Mouse (Mus musculus) kidney, embryonic 14.5 days (tissue): ENCODE measurements around the gene Slc29a2. TPM values are rescaled to one million over a fixed set of nuclear protein-coding genes. Genes with fewer than 3 reads are reported as not detected.
"Not testable (repeated sequence)": the region's sequence is repeated elsewhere in the genome, so short reads cannot be mapped to it uniquely, and the experiment has no call there.

Source experiments
- ATAC-seq: fragments of 200-750 bp; cut with Nextera tagmentation; 2 replicates; pipeline ENCODE4 v1.8.0; 2017; ENCODE audit warnings: moderate number of reproducible peaks, mild to moderate bottlenecking, moderate TSS enrichment, moderate library complexity; ENCODE audit not compliant: low FRiP score, low TSS enrichment
- H3K27ac ChIP-seq: fragments of 300-500 bp; sonication (generic); 2 replicates; pipeline ENCODE4 v1.5.1; 2014; ENCODE audit warnings: low read depth, mild to moderate bottlenecking, low read length, moderate library complexity, mixed read lengths
- H3K27me3 ChIP-seq: fragments of 300-500 bp; sonication (generic); 2 replicates; pipeline ENCODE4 v1.6.1; 2014; ENCODE audit warnings: mild to moderate bottlenecking, low read length; ENCODE audit not compliant: control insufficient read depth, insufficient read depth
- H3K36me3 ChIP-seq: fragments of 300-500 bp; sonication (generic); 2 replicates; pipeline ENCODE4 v1.6.1; 2014; ENCODE audit warnings: low read length, mixed read lengths; ENCODE audit not compliant: control insufficient read depth, insufficient read depth
- H3K4me1 ChIP-seq: fragments of 300-500 bp; sonication (generic); 2 replicates; pipeline ENCODE4 v1.6.1; 2014; ENCODE audit warnings: low read length, mixed read lengths; ENCODE audit not compliant: control insufficient read depth, insufficient read depth
- H3K4me2 ChIP-seq: fragments of 300-500 bp; sonication (generic); replicated peaks from 2 replicates; pipeline ENCODE4 v1.6.1; 2014; ENCODE audit warnings: low read depth, mild to moderate bottlenecking, low read length
- H3K4me3 ChIP-seq: fragments of 300-500 bp; sonication (generic); 2 replicates; pipeline ENCODE4 v1.5.1; 2014; ENCODE audit warnings: mild to moderate bottlenecking, low read length
- H3K9ac ChIP-seq: fragments of 300-500 bp; sonication (generic); 2 replicates; pipeline ENCODE4 v1.6.1; 2014; ENCODE audit warnings: low read depth, mild to moderate bottlenecking, low read length, moderate library complexity
- H3K9me3 ChIP-seq: fragments of 300-500 bp; sonication (generic); 2 replicates; pipeline ENCODE4 v1.6.1; 2016; ENCODE audit warnings: low read length; ENCODE audit not compliant: control insufficient read depth
- WGBS: fragments of 180-500 bp; shearing (Covaris S2); extraction: QIAGEN DNeasy Blood & Tissue Kit; methylation state at CpG from one replicate; pipeline ENCODE4 v1.1.7; 2014; 5-methylcytosine and 5-hydroxymethylcytosine counted together
- polyA plus RNA-seq: library from polyadenylated mRNA; unstranded; fragments of >200 nt; fragmentation: Nextera tagmentation; extraction: Ambion mirVana; gene quantifications from 2 replicates; pipeline ENCODE4 v1.2.1, GENCODE M21; 2014

Gene Slc29a2
- polyA plus RNA-seq, 1 experiment from 2014 or later: 7.9 TPM

GRCm38 (mm10) chr19:4994043-4994442 lies 29.6 kb upstream of the Slc29a2 start:
- H3K27me3 ChIP-seq: peaks cover 38% of the 10 kb centered on the region
- no peak overlapping the region for H3K4me2 ChIP-seq
- no peaks in the 10 kb centered on the region for H3K36me3 ChIP-seq
- H3K4me1 ChIP-seq: 0 out of 2 replicates have a peak, but pooled peaks cover 3% of the 10 kb centered on the region
- no peak for ATAC-seq
- H3K9me3 ChIP-seq: no peaks in the 10 kb centered on the region
- 64% methylated on average over 5 of the region's 5 CpGs for WGBS
- H3K27ac ChIP-seq: no peak overlapping the region
- H3K9ac ChIP-seq: no peak overlapping the region
- no peak overlapping the region for H3K4me3 ChIP-seq

- no peak overlapping the region for H3K4me2 ChIP-seq
- peaks cover 7% of the 10 kb centered on the region; the same call in 1 of the 2 replicates for H3K4me1 ChIP-seq
- no peak overlapping the region for H3K9ac ChIP-seq
- H3K36me3 ChIP-seq: no peaks in the 10 kb centered on the region
- H3K27ac ChIP-seq: no peak overlapping the region
- H3K27me3 ChIP-seq: no peaks in the 10 kb centered on the region
- H3K9me3 ChIP-seq: no peaks in the 10 kb centered on the region
- 71% methylated on average over 6 of the region's 6 CpGs for WGBS
- no peak overlapping the region for H3K4me3 ChIP-seq
- ATAC-seq: no peak
Measured at GRCm38 (mm10) chr19:4999445-5000140, 24.1 kb upstream of the Slc29a2 start.

GRCm38 (mm10) chr19:5001666-5002406 lies 21.8 kb upstream of the Slc29a2 start:
- Histone ChIP-seq H3K4me2 (peak overlapping the region; percentile 42), H3K9ac (no peak overlapping the region), H3K4me1 (peaks cover 7% of the 10 kb centered on the region; the same call in 1 of the 2 replicates), H3K4me3 (peak overlapping the region; percentile 21), H3K9me3 (peaks cover 8% of the 10 kb centered on the region; the same call in 1 of the 2 replicates), H3K27ac (no peak overlapping the region), H3K27me3 (no peaks in the 10 kb centered on the region), H3K36me3 (no peaks in the 10 kb centered on the region)
- WGBS: 1% methylated on average over 39 of the region's 39 CpGs
- ATAC-seq: peak; percentile 94

GRCm38 (mm10) chr19:5003644-5004043 lies 20.0 kb upstream of the Slc29a2 start:
- WGBS: 63% methylated on average over 2 of the region's 2 CpGs
- H3K4me3 ChIP-seq, H3K36me3 ChIP-seq, H3K4me1 ChIP-seq, H3K9ac ChIP-seq, H3K9me3 ChIP-seq, ATAC-seq, H3K4me2 ChIP-seq, H3K27ac ChIP-seq, H3K27me3 ChIP-seq: not testable (repeated sequence)

GRCm38 (mm10) chr19:5004925-5005324 lies 18.7 kb upstream of the Slc29a2 start:
- Histone ChIP-seq H3K27ac (no peak overlapping the region), H3K36me3 (no peaks in the 10 kb centered on the region), H3K9me3 (peaks cover 8% of the 10 kb centered on the region; the same call in 1 of the 2 replicates), H3K4me2 (no peak overlapping the region), H3K27me3 (no peaks in the 10 kb centered on the region), H3K9ac (no peak overlapping the region), H3K4me1 (peaks cover 7% of the 10 kb centered on the region; the same call in 1 of the 2 replicates), H3K4me3 (no peak overlapping the region)
- ATAC-seq: no peak
- WGBS: 71% methylated on average over 4 of the region's 4 CpGs

GRCm38 (mm10) chr19:5013138-5013537 lies 10.5 kb upstream of the Slc29a2 start:
- Histone ChIP-seq H3K9ac (no peak overlapping the region), H3K36me3 (no peaks in the 10 kb centered on the region), H3K9me3 (no peaks in the 10 kb centered on the region), H3K4me1 (peaks cover 8% of the 10 kb centered on the region; the same call in 1 of the 2 replicates), H3K27ac (no peak overlapping the region), H3K27me3 (0 out of 2 replicates have a peak, but pooled peaks cover 2% of the 10 kb centered on the region), H3K4me3 (no peak overlapping the region), H3K4me2 (no peak overlapping the region)
- 59% methylated on average over 8 of the region's 8 CpGs for WGBS
- no peak for ATAC-seq

- H3K27me3 ChIP-seq: 0 out of 2 replicates have a peak, but pooled peaks cover 2% of the 10 kb centered on the region
- no peak overlapping the region for H3K4me2 ChIP-seq
- no peak overlapping the region for H3K9ac ChIP-seq
- H3K4me3 ChIP-seq: no peak overlapping the region
- no peaks in the 10 kb centered on the region for H3K36me3 ChIP-seq
- peaks cover 8% of the 10 kb centered on the region; the same call in 1 of the 2 replicates for H3K4me1 ChIP-seq
- no peak for ATAC-seq
- no peak overlapping the region for H3K27ac ChIP-seq
- 20% methylated on average over 8 of the region's 8 CpGs for WGBS
- H3K9me3 ChIP-seq: no peaks in the 10 kb centered on the region
Measured at GRCm38 (mm10) chr19:5014961-5015398, 8.7 kb upstream of the Slc29a2 start.

GRCm38 (mm10) chr19:5016221-5016742 lies 7.4 kb upstream of the Slc29a2 start:
- peak overlapping the region; percentile 60; the same call in 1 of the 2 replicates for H3K27ac ChIP-seq
- 0 out of 2 replicates have a peak overlapping the region, but pooled peaks have one; percentile 24 for H3K9ac ChIP-seq
- 32% methylated on average over 10 of the region's 10 CpGs for WGBS

More at GRCm38 (mm10) chr19:5016221-5016742, 7.4 kb upstream of the Slc29a2 start:
- H3K36me3 ChIP-seq: no peaks in the 10 kb centered on the region
- no peaks in the 10 kb centered on the region for H3K27me3 ChIP-seq
- peak; percentile 51; the same call in 1 of the 2 replicates for ATAC-seq
- no peak overlapping the region for H3K4me3 ChIP-seq
- 0 out of 2 replicates have a peak overlapping the region, but pooled peaks have one; percentile 4 for H3K4me2 ChIP-seq
- no peaks in the 10 kb centered on the region for H3K9me3 ChIP-seq
- H3K4me1 ChIP-seq: peaks cover 8% of the 10 kb centered on the region; the same call in 1 of the 2 replicates
